Mouse (Mus musculus) small intestine, adult 2 months (tissue): ENCODE results near the gene Cct8l1. TPM values are rescaled to one million over a fixed set of nuclear protein-coding genes. Genes with fewer than 3 reads are reported as not detected.

Source experiments
- H3K27ac ChIP-seq: fragments of 200-500 bp; 2 replicates; pipeline ENCODE4 v1.5.1; 2012; ENCODE audit warnings: low read depth, low read length, control low read depth, inconsistent platforms; ENCODE audit not compliant: insufficient read depth
- H3K27me3 ChIP-seq: fragments of 200-500 bp; 2 replicates; pipeline ENCODE4 v1.6.1; 2012; ENCODE audit warnings: mild to moderate bottlenecking, moderate library complexity, low read length, inconsistent platforms; ENCODE audit not compliant: control insufficient read depth, insufficient read depth
- H3K36me3 ChIP-seq: fragments of 200-500 bp; 2 replicates; pipeline ENCODE4 v1.6.1; 2012; ENCODE audit warnings: mild to moderate bottlenecking, low read length, control low read depth, inconsistent platforms; ENCODE audit not compliant: control insufficient read depth, insufficient read depth
- H3K4me1 ChIP-seq: fragments of 200-500 bp; 2 replicates; pipeline ENCODE4 v1.6.1; 2012; ENCODE audit warnings: low read length, inconsistent platforms, mixed read lengths; ENCODE audit not compliant: control insufficient read depth, insufficient read depth, insufficient read length
- H3K4me3 ChIP-seq: fragments of 200-500 bp; 2 replicates; pipeline ENCODE4 v1.5.1; 2012; ENCODE audit warnings: low read depth, mild to moderate bottlenecking, control low read depth, inconsistent platforms, low read length, moderate library complexity
- CTCF ChIP-seq: fragments of 200-500 bp; IDR thresholded peaks from 2 replicates; pipeline ENCODE4 v1.5.1; 2012; ENCODE audit warnings: low read depth, mild to moderate bottlenecking, control low read depth, inconsistent platforms, low read length, moderate library complexity, mixed read lengths; ENCODE audit not compliant: insufficient replicate concordance, insufficient read length; ENCODE audit errors: extremely low read depth
- POLR2A ChIP-seq: fragments of 200-500 bp; IDR thresholded peaks from 2 replicates; pipeline ENCODE4 v1.6.1; 2012; ENCODE audit warnings: low read depth, mild to moderate bottlenecking, control low read depth, inconsistent platforms, low read length, moderate library complexity
- WGBS: fragments of 180-500 bp; shearing (Covaris S2); methylation state at CpG from one replicate; pipeline ENCODE4 v1.1.7; 2018; 5-methylcytosine and 5-hydroxymethylcytosine counted together
- polyA plus RNA-seq: library from polyadenylated mRNA; depleted of rRNA; stranded (reverse); fragments of >200 nt; gene quantifications from 2 replicates; pipeline ENCODE4 v1.2.3, GENCODE M21; 2012

Cct8l1 gene
- polyA plus RNA-seq, 1 experiment = not detected

- peak within 1 kb of the TSS; percentile 91 for H3K4me3 ChIP-seq
- no peak for TF ChIP-seq CTCF
- TF ChIP-seq POLR2A = peak; percentile 84
- H3K27ac ChIP-seq = peak within 1 kb of the TSS; percentile 100
- H3K36me3 ChIP-seq = no peaks in the 10 kb centered on the region
- WGBS = under 1% methylated on average over 53 of the region's 54 CpGs
- no peaks in the 10 kb centered on the region for H3K27me3 ChIP-seq
- H3K4me1 ChIP-seq = no peaks in the 10 kb centered on the region
Observed at GRCm38 (mm10) chr5:25498346-25498820, 17.5 kb upstream of the Cct8l1 start, which contains the start of gene Kmt2c. TSS of gene Kmt2c (minus strand) at chr5:25498783.

DNA sequence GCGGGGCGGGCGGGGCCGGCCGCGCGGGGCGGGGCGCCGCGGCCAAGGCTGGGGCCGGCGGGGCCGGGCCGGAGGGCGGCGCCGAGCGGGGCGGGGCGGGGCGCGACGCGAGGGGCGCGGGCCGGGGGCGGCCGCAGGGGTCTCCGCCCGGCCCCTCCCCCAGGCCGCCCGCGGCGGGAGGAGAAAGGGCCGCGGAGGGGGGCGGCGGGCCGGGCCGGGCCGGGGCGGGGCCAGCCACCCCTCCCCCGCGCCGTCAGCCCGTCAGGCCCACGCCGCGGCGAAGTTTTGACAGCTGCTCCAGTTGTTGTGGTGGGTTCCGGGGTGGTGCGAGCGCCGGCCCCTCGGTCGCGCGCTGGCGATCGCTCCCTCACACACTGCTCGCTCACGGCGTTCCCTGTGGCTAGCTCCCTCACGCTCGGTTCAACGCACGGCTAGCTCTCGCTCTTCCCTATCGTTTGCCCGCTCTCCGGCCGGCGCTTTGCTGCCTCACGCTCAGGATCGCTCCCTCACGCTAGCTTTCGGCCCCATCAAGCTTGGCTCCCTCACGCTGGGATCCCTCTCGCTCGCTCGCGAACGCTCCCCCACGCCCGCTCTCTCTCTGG lies 16.9 kb upstream of the Cct8l1 start:
- H3K27ac ChIP-seq = peak overlapping the region; percentile 100
- H3K27me3 ChIP-seq = no peaks in the 10 kb centered on the region
- WGBS = 6% methylated on average over 85 of the region's 87 CpGs
- no peaks in the 10 kb centered on the region for H3K36me3 ChIP-seq
- H3K4me1 ChIP-seq = no peaks in the 10 kb centered on the region
- TF ChIP-seq POLR2A (no peak; the same call in 1 of the 2 replicates), CTCF (no peak)
- H3K4me3 ChIP-seq = peak overlapping the region; percentile 91

DNA sequence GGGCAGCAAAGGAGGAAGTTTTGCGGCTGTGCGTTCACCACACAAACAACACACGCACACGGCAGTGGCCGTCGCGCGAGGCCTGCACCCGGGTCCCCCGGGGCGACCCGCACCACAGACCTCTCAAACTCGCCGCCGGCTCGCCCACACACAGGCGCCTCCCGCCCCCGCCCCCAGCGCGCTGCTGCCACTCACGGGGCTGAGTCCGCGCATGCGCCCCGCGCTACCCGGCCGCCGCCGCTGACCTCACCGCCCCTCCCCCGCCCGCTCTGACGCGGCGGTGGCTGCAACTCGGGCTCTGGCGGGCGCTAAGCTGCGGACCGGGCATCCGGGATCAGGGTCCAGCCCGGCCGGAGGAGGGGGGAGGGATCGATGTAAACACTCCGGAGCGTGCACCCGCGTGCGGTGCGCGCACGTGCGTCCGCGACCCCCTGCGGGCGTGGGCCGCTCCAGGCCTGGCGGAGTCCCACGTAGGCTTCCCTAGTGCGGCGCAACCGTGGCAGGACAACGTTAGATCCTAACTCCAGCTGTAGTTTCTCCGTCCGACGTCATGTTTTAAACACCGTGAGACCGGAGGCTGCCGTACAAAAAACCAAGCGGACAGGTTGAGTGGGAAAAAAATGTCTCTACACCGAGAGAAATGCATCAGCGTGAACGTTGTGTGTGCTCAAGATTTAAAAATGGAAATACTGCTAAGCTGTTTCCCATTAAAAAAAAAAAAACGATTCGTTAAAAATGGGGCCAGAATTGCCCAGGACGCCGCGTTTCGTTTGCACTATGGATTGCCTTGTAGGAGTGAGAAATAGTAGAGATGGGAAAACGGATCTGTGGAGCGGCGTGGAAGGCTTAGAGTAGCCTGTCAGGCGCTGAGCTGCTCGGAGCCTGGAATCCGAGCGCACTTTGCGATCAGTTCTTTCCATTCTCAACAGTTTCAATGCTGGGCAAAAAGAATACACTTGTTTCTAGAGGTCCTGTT lies 16.2 kb upstream of the Cct8l1 start:
- Histone ChIP-seq H3K4me1 (no peaks in the 10 kb centered on the region), H3K4me3 (peak overlapping the region; percentile 75), H3K36me3 (no peaks in the 10 kb centered on the region), H3K27me3 (no peaks in the 10 kb centered on the region), H3K27ac (peak overlapping the region; percentile 100)
- under 1% methylated on average over 90 of the region's 90 CpGs for WGBS
- TF ChIP-seq POLR2A (no peak; the same call in 1 of the 2 replicates), CTCF (no peak)

- WGBS = 80% methylated on average over 7 of the region's 7 CpGs
- Histone ChIP-seq H3K4me3 (no peak overlapping the region), H3K4me1 (no peaks in the 10 kb centered on the region)
Observed at GRCm38 (mm10) chr5:25500686-25501085, 15.2 kb upstream of the Cct8l1 start.

GRCm38 (mm10) chr5:25506041-25506440 lies 9.8 kb upstream of the Cct8l1 start:
- no peak overlapping the region for H3K4me3 ChIP-seq
- no peaks in the 10 kb centered on the region for H3K27me3 ChIP-seq
- WGBS = 91% methylated on average over 5 of the region's 5 CpGs
- peaks cover 7% of the 10 kb centered on the region; the same call in 1 of the 2 replicates for H3K4me1 ChIP-seq
- no peaks in the 10 kb centered on the region for H3K36me3 ChIP-seq
- TF ChIP-seq CTCF (no peak), POLR2A (no peak)
- no peak overlapping the region for H3K27ac ChIP-seq

More at GRCm38 (mm10) chr5:25500686-25501085, 15.2 kb upstream of the Cct8l1 start:
- no peak overlapping the region for H3K27ac ChIP-seq
- no peaks in the 10 kb centered on the region for H3K36me3 ChIP-seq
- no peak for TF ChIP-seq POLR2A
- no peak for TF ChIP-seq CTCF
- H3K27me3 ChIP-seq = no peaks in the 10 kb centered on the region

DNA sequence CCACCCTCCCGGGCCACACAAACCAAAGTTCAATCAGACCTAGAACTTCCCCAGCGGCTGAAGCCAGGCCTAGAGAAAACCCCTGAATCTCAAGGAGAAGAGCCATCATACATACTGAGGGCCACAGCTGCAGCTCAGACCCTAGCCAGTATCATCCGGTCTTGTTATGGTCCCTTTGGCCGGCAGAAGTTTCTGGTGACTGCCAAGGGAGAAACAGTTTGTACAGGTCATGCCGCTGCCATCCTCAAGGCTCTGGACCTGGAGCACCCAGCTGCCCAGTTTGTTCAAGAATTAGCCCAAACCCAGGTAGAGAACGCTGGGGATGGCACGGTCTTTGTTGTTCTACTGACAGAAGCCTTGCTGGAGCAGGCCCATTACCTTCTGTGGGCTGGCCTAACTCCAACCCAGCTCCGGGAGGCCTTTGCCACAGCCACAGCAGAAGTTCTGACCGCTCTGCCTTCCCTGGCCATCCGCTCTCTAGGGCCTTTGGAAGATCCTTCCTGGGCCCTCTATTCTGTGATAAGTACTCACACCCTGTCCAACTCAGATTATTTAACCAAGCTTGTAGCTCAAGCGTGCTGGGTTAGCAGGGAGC lies 531 bp downstream of the Cct8l1 start:
- H3K4me3 ChIP-seq = no peak overlapping the region
- TF ChIP-seq POLR2A = no peak
- TF ChIP-seq CTCF = no peak
- H3K27me3 ChIP-seq = no peaks in the 10 kb centered on the region
- 94% methylated on average over 11 of the region's 11 CpGs for WGBS
- H3K36me3 ChIP-seq = no peaks in the 10 kb centered on the region
- no peak overlapping the region for H3K27ac ChIP-seq
- H3K4me1 ChIP-seq = peaks cover 8% of the 10 kb centered on the region; the same call in 1 of the 2 replicates

DNA sequence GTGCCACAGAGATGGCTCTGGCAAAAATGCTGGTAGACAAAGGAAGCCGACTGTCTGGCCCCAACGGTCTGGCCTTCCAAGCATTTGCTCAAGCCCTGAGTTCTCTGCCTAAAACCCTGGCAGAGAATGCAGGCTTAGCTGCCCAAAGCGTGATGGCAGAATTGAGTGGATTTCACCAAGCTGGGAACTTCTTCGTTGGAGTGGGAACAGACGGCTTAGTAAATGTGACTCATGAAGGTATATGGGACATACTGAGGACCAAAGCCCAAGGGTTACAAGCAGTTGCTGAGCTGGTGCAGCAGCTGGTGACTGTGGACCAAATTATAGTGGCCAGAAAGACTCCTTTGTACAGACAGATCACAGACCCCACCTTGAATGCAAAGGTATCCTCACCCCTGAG lies 1.7 kb downstream of the Cct8l1 start:
- TF ChIP-seq CTCF = no peak
- no peak for TF ChIP-seq POLR2A
- H3K36me3 ChIP-seq = no peaks in the 10 kb centered on the region
- no peak overlapping the region for H3K27ac ChIP-seq
- no peak overlapping the region for H3K4me3 ChIP-seq
- H3K27me3 ChIP-seq = no peaks in the 10 kb centered on the region
- WGBS = 89% methylated on average over 5 of the region's 5 CpGs
- H3K4me1 ChIP-seq = peaks cover 5% of the 10 kb centered on the region; the same call in 1 of the 2 replicates
